Mouse (Mus musculus) midbrain, embryonic 12.5 days (tissue): ENCODE data around the gene Lnpk. TPM values are rescaled to one million over a fixed set of nuclear protein-coding genes. Genes with fewer than 3 reads are reported as not detected.

ENCODE experiments used
- ATAC-seq: fragments of 200-750 bp; cut with Nextera tagmentation; 2 replicates; pipeline ENCODE4 v1.8.0; 2017; ENCODE audit warnings: low read depth, moderate TSS enrichment, moderate library complexity; ENCODE audit not compliant: low FRiP score
- H3K27ac ChIP-seq: fragments of 300-500 bp; sonication (generic); replicated peaks from 2 replicates; pipeline ENCODE4 v1.5.1; 2016; ENCODE audit warnings: mild to moderate bottlenecking
- H3K27me3 ChIP-seq: fragments of 300-500 bp; sonication (generic); 2 replicates; pipeline ENCODE4 v1.6.1; 2016; ENCODE audit warnings: mild to moderate bottlenecking
- H3K36me3 ChIP-seq: fragments of 300-500 bp; sonication (generic); 2 replicates; pipeline ENCODE4 v1.6.1; 2016
- H3K4me1 ChIP-seq: fragments of 300-500 bp; sonication (generic); 2 replicates; pipeline ENCODE4 v1.6.1; 2016
- H3K4me2 ChIP-seq: fragments of 300-500 bp; sonication (generic); replicated peaks from 2 replicates; pipeline ENCODE4 v1.6.1; 2016; ENCODE audit warnings: mild to moderate bottlenecking, moderate library complexity
- H3K4me3 ChIP-seq: fragments of 300-500 bp; sonication (generic); 2 replicates; pipeline ENCODE4 v1.5.1; 2016; ENCODE audit warnings: mild to moderate bottlenecking
- H3K9ac ChIP-seq: fragments of 300-500 bp; sonication (generic); replicated peaks from 2 replicates; pipeline ENCODE4 v1.6.1; 2016; ENCODE audit warnings: mild to moderate bottlenecking, moderate library complexity
- H3K9me3 ChIP-seq: fragments of 300-500 bp; sonication (generic); 2 replicates; pipeline ENCODE4 v1.6.1; 2016; ENCODE audit warnings: mild to moderate bottlenecking
- WGBS: fragments of 180-500 bp; shearing (Covaris S2); methylation state at CpG from one replicate; pipeline ENCODE4 v1.1.7; 2016; 5-methylcytosine and 5-hydroxymethylcytosine counted together
- polyA plus RNA-seq: library from polyadenylated mRNA; unstranded; fragments of >200 nt; fragmentation: Nextera tagmentation; extraction: Ambion mirVana; gene quantifications from 2 replicates; pipeline ENCODE4 v1.2.1, GENCODE M21; 2016

Gene Lnpk
- polyA plus RNA-seq, result 59.7 and 60.8 TPM in 2 replicates

- WGBS, result under 1% methylated on average over 34 of the region's 34 CpGs
These were observed at the start of gene Lnpk for GRCm38 (mm10) chr2:74578843-74579489. Gene Lnpk, minus strand, starts transcription at chr2:74579435.

GRCm38 (mm10) chr2:74620368-74620767, 41.1 kb upstream of the Lnpk start:
- no peak for ATAC-seq
- H3K4me1 ChIP-seq, result no peaks in the 10 kb centered on the region
- no peak overlapping the region for H3K4me3 ChIP-seq
- no peaks in the 10 kb centered on the region for H3K36me3 ChIP-seq
- H3K27ac ChIP-seq, result no peak overlapping the region
- no peaks in the 10 kb centered on the region for H3K9me3 ChIP-seq
- no peak overlapping the region for H3K9ac ChIP-seq
- H3K4me2 ChIP-seq, result no peak overlapping the region
- no peaks in the 10 kb centered on the region for H3K27me3 ChIP-seq
- whole genome bisulfite sequencing, result 87% methylated on average over 10 of the region's 10 CpGs

More at GRCm38 (mm10) chr2:74578843-74579489, at the start of gene Lnpk:
- H3K9me3 ChIP-seq, result no peaks in the 10 kb centered on the region
- no peaks in the 10 kb centered on the region for H3K36me3 ChIP-seq
- H3K4me1 ChIP-seq, result peaks cover 13% of the 10 kb centered on the region
- no peaks in the 10 kb centered on the region for H3K27me3 ChIP-seq
- peak within 1 kb of the TSS; percentile 96 for H3K9ac ChIP-seq
- H3K27ac ChIP-seq, result peak within 1 kb of the TSS; percentile 85
- ATAC-seq, result peak; percentile 98
- peak within 1 kb of the TSS; percentile 96 for H3K4me3 ChIP-seq
- H3K4me2 ChIP-seq, result peak within 1 kb of the TSS; percentile 88

DNA sequence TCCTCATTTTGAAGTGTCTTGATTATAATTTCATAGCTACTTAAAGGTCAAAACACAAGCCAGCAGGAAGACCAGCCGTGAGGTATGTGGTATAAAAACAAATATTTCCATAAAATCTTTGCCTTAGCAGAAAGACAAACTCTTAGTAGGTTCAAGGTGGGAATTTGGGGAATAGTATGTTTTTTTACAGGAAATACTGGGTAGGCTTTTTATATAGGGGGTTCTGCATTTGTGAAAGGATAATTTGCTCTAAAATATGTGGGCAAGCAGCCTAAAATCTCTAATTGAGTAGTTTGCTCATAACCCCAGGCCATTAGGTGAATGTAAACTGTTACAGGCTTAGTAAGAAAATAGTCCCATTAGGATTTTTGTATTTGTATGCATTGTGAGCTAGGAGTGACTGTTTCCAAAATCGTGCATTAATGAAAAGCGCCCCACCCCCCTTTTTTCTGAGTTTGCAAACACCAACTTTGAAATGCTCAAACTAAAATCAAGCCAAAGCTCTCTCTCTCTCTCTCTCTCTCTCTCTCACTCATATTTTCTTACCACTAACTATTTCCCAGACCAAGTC, 40.5 kb upstream of the Lnpk start:
- no peak for ATAC-seq

DNA sequence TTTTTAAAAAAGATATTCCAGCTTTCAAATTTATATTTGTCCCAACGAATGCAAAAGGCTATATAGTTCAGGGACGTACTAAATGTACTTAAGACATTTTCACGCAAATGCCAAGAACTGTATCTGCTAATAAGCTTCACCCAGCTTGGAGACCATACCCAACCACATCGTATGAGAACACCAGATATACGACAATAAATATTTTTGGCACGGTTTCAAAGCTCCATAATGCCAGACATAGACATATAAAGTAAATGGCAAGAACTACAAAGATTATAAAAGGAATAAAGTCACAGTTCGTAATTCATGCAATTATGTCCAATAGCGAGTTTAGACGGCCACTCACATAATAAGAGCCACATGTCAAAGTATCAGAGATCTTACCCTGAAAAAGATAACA, 38.5 kb upstream of the Lnpk start:
- no peaks in the 10 kb centered on the region for H3K27me3 ChIP-seq
- H3K36me3 ChIP-seq, result no peaks in the 10 kb centered on the region
- H3K4me2 ChIP-seq, result no peak overlapping the region
- H3K9me3 ChIP-seq, result no peaks in the 10 kb centered on the region
- H3K27ac ChIP-seq, result no peak overlapping the region
- no peaks in the 10 kb centered on the region for H3K4me1 ChIP-seq
- WGBS, result 89% methylated on average over 9 of the region's 9 CpGs
- no peak for ATAC-seq
- H3K4me3 ChIP-seq, result no peak overlapping the region
- no peak overlapping the region for H3K9ac ChIP-seq

More for the DNA sequence above, 40.5 kb upstream of the Lnpk start:
- 86% methylated on average over 3 of the region's 3 CpGs for whole genome bisulfite sequencing
- no peaks in the 10 kb centered on the region for H3K27me3 ChIP-seq
- H3K4me3 ChIP-seq, result no peak overlapping the region
- no peak overlapping the region for H3K9ac ChIP-seq
- H3K4me2 ChIP-seq, result no peak overlapping the region
- no peaks in the 10 kb centered on the region for H3K36me3 ChIP-seq
- H3K27ac ChIP-seq, result no peak overlapping the region
- no peaks in the 10 kb centered on the region for H3K4me1 ChIP-seq
- H3K9me3 ChIP-seq, result no peaks in the 10 kb centered on the region

GRCm38 (mm10) chr2:74611406-74611805, 32.2 kb upstream of the Lnpk start:
- Histone ChIP-seq H3K36me3 (no peaks in the 10 kb centered on the region), H3K9me3 (no peaks in the 10 kb centered on the region), H3K4me3 (no peak overlapping the region), H3K4me2 (no peak overlapping the region), H3K9ac (no peak overlapping the region), H3K27me3 (no peaks in the 10 kb centered on the region), H3K27ac (no peak overlapping the region), H3K4me1 (no peaks in the 10 kb centered on the region)
- ATAC-seq, result no peak
- 88% methylated on average over 4 of the region's 4 CpGs for WGBS

GRCm38 (mm10) chr2:74609350-74609749, 30.1 kb upstream of the Lnpk start:
- Histone ChIP-seq H3K27ac (no peak overlapping the region), H3K4me2 (no peak overlapping the region), H3K27me3 (no peaks in the 10 kb centered on the region), H3K9me3 (no peaks in the 10 kb centered on the region), H3K4me1 (no peaks in the 10 kb centered on the region), H3K9ac (no peak overlapping the region), H3K36me3 (no peaks in the 10 kb centered on the region), H3K4me3 (no peak overlapping the region)
- ATAC-seq, result no peak

DNA sequence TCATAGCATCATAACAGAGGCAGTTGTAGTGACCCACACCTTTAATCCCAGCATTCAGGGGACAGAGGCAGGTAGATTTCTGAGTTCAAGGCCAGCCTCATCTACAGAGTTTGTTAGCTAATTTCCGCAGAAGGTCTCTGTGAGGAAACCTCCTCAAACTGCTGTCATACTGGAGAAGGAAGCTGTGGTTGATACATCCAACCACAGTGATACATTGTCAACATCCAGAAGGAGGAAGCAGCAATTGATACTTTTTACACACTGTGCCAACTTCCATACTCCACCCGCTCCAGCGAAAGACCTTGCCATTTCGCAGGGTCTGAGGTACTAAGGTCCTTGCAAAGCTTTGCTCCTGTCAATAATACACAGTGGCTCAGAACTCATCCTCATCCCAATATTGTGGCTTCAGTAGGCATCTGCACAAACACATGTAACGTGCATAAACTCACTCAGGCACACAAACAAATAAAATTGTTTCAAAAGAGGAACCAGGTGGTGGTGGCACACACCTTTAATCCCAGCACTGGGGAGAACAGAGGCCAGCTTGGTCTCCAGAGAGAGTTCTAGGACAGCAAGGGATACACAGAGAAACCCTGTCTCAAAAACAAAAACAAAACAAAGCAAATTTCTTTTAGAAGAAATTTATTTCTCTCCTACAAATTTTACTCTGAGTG, 27.0 kb upstream of the Lnpk start:
- Histone ChIP-seq H3K4me1 (no peaks in the 10 kb centered on the region), H3K4me2 (no peak overlapping the region), H3K36me3 (no peaks in the 10 kb centered on the region), H3K27me3 (no peaks in the 10 kb centered on the region), H3K9ac (no peak overlapping the region), H3K27ac (no peak overlapping the region), H3K9me3 (no peaks in the 10 kb centered on the region), H3K4me3 (no peak overlapping the region)
- 88% methylated on average over 5 of the region's 5 CpGs for WGBS
- no peak for ATAC-seq

GRCm38 (mm10) chr2:74604011-74604410, 24.8 kb upstream of the Lnpk start:
- 42% methylated on average over 3 of the region's 3 CpGs for WGBS
- Histone ChIP-seq H3K27me3 (no peaks in the 10 kb centered on the region), H3K27ac (no peak overlapping the region), H3K36me3 (no peaks in the 10 kb centered on the region), H3K9ac (no peak overlapping the region), H3K4me3 (no peak overlapping the region), H3K4me2 (no peak overlapping the region), H3K4me1 (no peaks in the 10 kb centered on the region), H3K9me3 (no peaks in the 10 kb centered on the region)
- no peak for ATAC-seq

- 81% methylated on average over 5 of the region's 5 CpGs for WGBS
- Histone ChIP-seq H3K27ac (no peak overlapping the region), H3K9ac (no peak overlapping the region), H3K4me3 (no peak overlapping the region), H3K27me3 (no peaks in the 10 kb centered on the region), H3K4me1 (no peaks in the 10 kb centered on the region), H3K36me3 (no peaks in the 10 kb centered on the region), H3K9me3 (no peaks in the 10 kb centered on the region), H3K4me2 (no peak overlapping the region)
- ATAC-seq, result no peak
These were observed 23.2 kb upstream of the Lnpk start for GRCm38 (mm10) chr2:74602483-74602882.

DNA sequence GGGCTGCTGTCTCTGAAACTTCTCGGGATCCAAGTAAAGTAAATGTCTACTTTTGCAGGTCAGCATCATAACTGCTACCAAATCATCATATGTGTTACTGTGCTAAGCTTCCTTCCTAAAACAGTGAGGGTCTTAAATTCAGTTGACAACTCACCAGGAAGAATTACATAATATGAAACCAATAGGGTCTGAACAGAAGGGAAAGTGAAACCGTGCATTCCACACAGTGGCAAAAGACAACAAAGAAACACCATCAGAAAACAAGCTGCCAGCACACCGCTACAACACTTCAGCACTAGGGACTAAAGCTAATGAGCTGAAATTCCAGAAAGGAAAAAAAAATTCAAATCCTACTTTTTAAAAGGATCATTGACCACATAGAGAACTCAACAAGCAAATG, 17.9 kb upstream of the Lnpk start:
- H3K27ac ChIP-seq, result no peak overlapping the region
- no peak overlapping the region for H3K9ac ChIP-seq
- WGBS, result 87% methylated on average over 3 of the region's 3 CpGs
- H3K4me1 ChIP-seq, result no peaks in the 10 kb centered on the region
- no peaks in the 10 kb centered on the region for H3K36me3 ChIP-seq
- H3K27me3 ChIP-seq, result no peaks in the 10 kb centered on the region
- ATAC-seq, result no peak
- H3K9me3 ChIP-seq, result no peaks in the 10 kb centered on the region
- H3K4me3 ChIP-seq, result no peak overlapping the region
- H3K4me2 ChIP-seq, result no peak overlapping the region

DNA sequence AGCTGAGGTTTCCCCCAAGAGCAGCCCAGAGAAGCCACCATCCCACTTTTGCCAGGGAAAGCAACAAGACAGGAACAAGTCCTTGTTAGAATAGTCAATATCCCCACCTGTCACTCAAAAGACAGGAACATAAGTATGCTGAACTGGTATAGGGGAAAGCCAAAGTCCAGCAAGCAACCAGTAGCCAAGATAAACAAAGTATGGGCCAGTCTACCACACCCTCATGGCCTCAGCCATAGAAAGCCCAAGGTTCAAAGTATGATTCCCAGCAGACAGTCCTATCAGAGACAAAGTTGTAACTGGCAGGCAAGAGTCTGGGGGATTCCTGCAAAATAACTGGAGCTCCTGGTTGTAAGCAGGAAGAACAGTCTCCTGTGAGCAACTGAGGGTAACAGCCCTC, 16.9 kb upstream of the Lnpk start:
- H3K4me1 ChIP-seq, result no peaks in the 10 kb centered on the region
- H3K9me3 ChIP-seq, result no peaks in the 10 kb centered on the region
- no peak overlapping the region for H3K4me3 ChIP-seq
- no peak overlapping the region for H3K4me2 ChIP-seq
- no peaks in the 10 kb centered on the region for H3K36me3 ChIP-seq
- H3K27me3 ChIP-seq, result no peaks in the 10 kb centered on the region
- ATAC-seq, result no peak
- no peak overlapping the region for H3K9ac ChIP-seq
- H3K27ac ChIP-seq, result no peak overlapping the region

- no peaks in the 10 kb centered on the region for H3K27me3 ChIP-seq
- H3K9ac ChIP-seq, result peak overlapping the region; percentile 96
- WGBS, result 1% methylated on average over 52 of the region's 55 CpGs
- H3K4me3 ChIP-seq, result peak overlapping the region; percentile 96
- ATAC-seq, result peak; percentile 82
- H3K4me2 ChIP-seq, result peak overlapping the region; percentile 88
- H3K9me3 ChIP-seq, result no peaks in the 10 kb centered on the region
- H3K36me3 ChIP-seq, result no peaks in the 10 kb centered on the region
- peak overlapping the region; percentile 85 for H3K27ac ChIP-seq
- peaks cover 13% of the 10 kb centered on the region for H3K4me1 ChIP-seq
These were observed 941 bp downstream of the Lnpk start for GRCm38 (mm10) chr2:74578146-74578842.
